Mouse (Mus musculus) cerebellum, postnatal 14 days (tissue): ENCODE data around the gene Ins2.

Source experiments
- DNase-seq, 2 experiments: peaks; one replicate each; pipeline ENCODE4 v3.0.0; 2021; ENCODE audit warnings: mixed read lengths in 2 of 2

The Ins2 gene

GRCm38 (mm10) chr7:142743281-142743680 is at the start of gene Ins2:
Gene Ins2, minus strand, starts transcription at chr7:142743381.
- DNase-seq = no peak

- DNase-seq = no peak
Observed at GRCm38 (mm10) chr7:142792650-142793275, 49.6 kb upstream of the Ins2 start.

- DNase-seq = peak; percentile 5 to 18
Observed at GRCm38 (mm10) chr7:142789667-142790066, 46.5 kb upstream of the Ins2 start.

GRCm38 (mm10) chr7:142737772-142738171 is 5.4 kb downstream of the Ins2 start:
- peak; percentile 54 to 56 for DNase-seq

- peak; percentile 39 to 59 for DNase-seq
Observed at GRCm38 (mm10) chr7:142736943-142737490, 6.2 kb downstream of the Ins2 start.

GRCm38 (mm10) chr7:142725973-142726372 is 17.2 kb downstream of the Ins2 start:
- no peak for DNase-seq

GRCm38 (mm10) chr7:142720725-142721124 is 22.5 kb downstream of the Ins2 start:
- peak; percentile 48 to 59 for DNase-seq

GRCm38 (mm10) chr7:142714783-142715498 is 28.2 kb downstream of the Ins2 start:
- DNase-seq = peak; percentile 74 to 77

- no peak for DNase-seq
Observed at GRCm38 (mm10) chr7:142706873-142707272, 36.3 kb downstream of the Ins2 start.

GRCm38 (mm10) chr7:142699334-142699860 is 43.8 kb downstream of the Ins2 start:
- DNase-seq = no peak

- peak in 1 of 2 experiments; percentile 3 for DNase-seq
Observed at GRCm38 (mm10) chr7:142678611-142679010, 64.6 kb downstream of the Ins2 start.

GRCm38 (mm10) chr7:142675644-142676043 is 67.5 kb downstream of the Ins2 start:
- peak; percentile 82 to 88 for DNase-seq

- peak in 1 of 2 experiments; percentile 18 for DNase-seq
Observed at GRCm38 (mm10) chr7:142675141-142675540, 68.0 kb downstream of the Ins2 start.

- DNase-seq = peak; percentile 85
Observed at GRCm38 (mm10) chr7:142672120-142672519, 71.1 kb downstream of the Ins2 start.

- peak in 1 of 2 experiments; percentile 54 for DNase-seq
Observed at GRCm38 (mm10) chr7:142671067-142671466, 72.1 kb downstream of the Ins2 start.

- peak in 1 of 2 experiments; percentile 59 for DNase-seq
Observed at GRCm38 (mm10) chr7:142669751-142670625, 73.2 kb downstream of the Ins2 start, which contains the start of gene Gm49394. Gene Gm49394, minus strand, starts transcription at chr7:142669942.

- no peak for DNase-seq
Observed at GRCm38 (mm10) chr7:142668328-142668727, 74.9 kb downstream of the Ins2 start.

GRCm38 (mm10) chr7:142667521-142667920 is 75.7 kb downstream of the Ins2 start:
- no peak for DNase-seq

- DNase-seq = no peak
Observed at GRCm38 (mm10) chr7:142666659-142667058, 76.5 kb downstream of the Ins2 start, which contains the start of gene Igf2. Gene Igf2, minus strand, starts transcription at chr7:142666816.

GRCm38 (mm10) chr7:142666109-142666508 is 77.1 kb downstream of the Ins2 start:
- no peak for DNase-seq

GRCm38 (mm10) chr7:142665364-142665763 is 77.8 kb downstream of the Ins2 start:
- no peak for DNase-seq

GRCm38 (mm10) chr7:142664465-142665029 is 78.6 kb downstream of the Ins2 start:
- no peak for DNase-seq
